Mouse (Mus musculus) heart, adult 2 months (tissue): ENCODE results near the gene Olfml2a. TPM values are rescaled to one million over a fixed set of nuclear protein-coding genes. Genes with fewer than 3 reads are reported as not detected.
A peak's percentile ranks its signal among the peaks of the same experiment; 100 is the strongest.

ENCODE experiments used
- DNase-seq, 2 experiments: peaks; one replicate each; pipeline ENCODE4 v3.0.0; 2021
- H3K27ac ChIP-seq: fragments of 200-600 bp; 2 replicates; pipeline ENCODE4 v1.8.1; 2022
- H3K27me3 ChIP-seq: fragments of 200-500 bp; 2 replicates; pipeline ENCODE4 v1.6.1; 2012; ENCODE audit warnings: mild to moderate bottlenecking, low read length, inconsistent platforms, mixed read lengths; ENCODE audit not compliant: control insufficient read depth, insufficient read depth
- H3K36me3 ChIP-seq: fragments of 200-500 bp; 2 replicates; pipeline ENCODE4 v1.6.1; 2012; ENCODE audit warnings: low read length, inconsistent platforms; ENCODE audit not compliant: control insufficient read depth, insufficient read depth
- H3K4me1 ChIP-seq: fragments of 200-500 bp; 2 replicates; pipeline ENCODE4 v1.6.1; 2011; ENCODE audit warnings: low read length; ENCODE audit not compliant: control insufficient read depth, insufficient read depth
- H3K4me3 ChIP-seq: fragments of 200-600 bp; 2 replicates; pipeline ENCODE4 v1.8.1; 2022
- H3K79me2 ChIP-seq: fragments of 200-500 bp; replicated peaks from 2 replicates; pipeline ENCODE4 v1.6.1; 2012; ENCODE audit warnings: mild to moderate bottlenecking, inconsistent platforms, low read length, moderate library complexity, mixed read lengths; ENCODE audit not compliant: control insufficient read depth, insufficient read depth
- H3K9ac ChIP-seq: fragments of 200-500 bp; 2 replicates; pipeline ENCODE4 v1.6.1; 2012; ENCODE audit warnings: low read depth, mild to moderate bottlenecking, control low read depth, inconsistent platforms, low read length, mixed read lengths
- CTCF ChIP-seq: fragments of 200-600 bp; IDR thresholded peaks from 2 replicates; pipeline ENCODE4 v1.8.1; 2022; ENCODE audit warnings: antibody characterized with exemption, mild to moderate bottlenecking, moderate library complexity
- EP300 ChIP-seq: fragments of 200-500 bp; IDR thresholded peaks from 2 replicates; pipeline ENCODE4 v1.6.1; 2011; ENCODE audit warnings: low read depth, low read length, control low read depth; ENCODE audit not compliant: insufficient read depth
- POLR2A ChIP-seq: fragments of 200-500 bp; IDR thresholded peaks from 2 replicates; pipeline ENCODE4 v1.6.1; 2011; ENCODE audit warnings: mild to moderate bottlenecking, low read depth, low read length, control low read depth; ENCODE audit not compliant: insufficient read depth
- WGBS: fragments of 180-500 bp; shearing (Covaris S2); methylation state at CpG from one replicate; pipeline ENCODE4 v1.1.7; 2018; 5-methylcytosine and 5-hydroxymethylcytosine counted together
- intact Hi-C: fragments of 180-260 bp; cut with DNase I; formaldehyde crosslinking; loops from one replicate; pipeline ENCODE4 v1.15.1; 2025
- polyA plus RNA-seq: library from polyadenylated mRNA; depleted of rRNA; stranded (reverse); fragments of >200 nt; gene quantifications from 2 replicates; pipeline ENCODE4 v1.2.3, GENCODE M21; 2012
- total RNA-seq, 2 experiments: library from RNA; stranded (reverse); gene quantifications; 2 replicates each; pipeline ENCODE4 v1.2.3; 2021

The Olfml2a gene
- total and polyA plus RNA-seq, 3 experiments = 2.9 to 3.8 (median 3.0) TPM

- intact Hi-C loops = no loop called here
- no peak overlapping the region for H3K27ac ChIP-seq
- H3K9ac ChIP-seq = no peak overlapping the region
- TF ChIP-seq CTCF (no peak), POLR2A (no peak), EP300 (no peak)
- no peaks in the 10 kb centered on the region for H3K27me3 ChIP-seq
- H3K4me1 ChIP-seq = peaks cover 2% of the 10 kb centered on the region; the same call in 1 of the 2 replicates
- no peak overlapping the region for H3K4me3 ChIP-seq
- peak; percentile 77 to 84 for DNase-seq
- no peaks in the 10 kb centered on the region for H3K36me3 ChIP-seq
- WGBS = 22% methylated on average over 3 of the region's 3 CpGs
- H3K79me2 ChIP-seq = no peaks in the 10 kb centered on the region
These were observed 54.8 kb downstream of the Olfml2a start for GRCm38 (mm10) chr2:38986580-38986979.

- intact Hi-C loops = no loop called here
- WGBS = 68% methylated on average over 1 of the region's 1 CpGs
- H3K27me3 ChIP-seq = no peaks in the 10 kb centered on the region
- no peak for DNase-seq
- H3K9ac ChIP-seq = no peak overlapping the region
- H3K4me1 ChIP-seq = peaks cover 2% of the 10 kb centered on the region; the same call in 1 of the 2 replicates
- H3K79me2 ChIP-seq = no peaks in the 10 kb centered on the region
- no peak overlapping the region for H3K4me3 ChIP-seq
- no peak overlapping the region for H3K27ac ChIP-seq
- TF ChIP-seq POLR2A = no peak
- no peak for TF ChIP-seq CTCF
- no peak for TF ChIP-seq EP300
- H3K36me3 ChIP-seq = no peaks in the 10 kb centered on the region
These were observed 55.6 kb downstream of the Olfml2a start for GRCm38 (mm10) chr2:38987371-38987770.

- peaks cover 2% of the 10 kb centered on the region; the same call in 1 of the 2 replicates for H3K4me1 ChIP-seq
- no peaks in the 10 kb centered on the region for H3K36me3 ChIP-seq
- H3K27me3 ChIP-seq = no peaks in the 10 kb centered on the region
- no peak overlapping the region for H3K27ac ChIP-seq
- H3K4me3 ChIP-seq = no peak overlapping the region
- intact Hi-C loops = no loop called here
- 84% methylated on average over 6 of the region's 6 CpGs for WGBS
- TF ChIP-seq POLR2A (no peak), CTCF (no peak), EP300 (no peak)
- H3K9ac ChIP-seq = no peak overlapping the region
- DNase-seq = no peak
- no peaks in the 10 kb centered on the region for H3K79me2 ChIP-seq
These were observed 56.2 kb downstream of the Olfml2a start for GRCm38 (mm10) chr2:38987803-38988510.

- intact Hi-C loops = no loop called here
- no peak overlapping the region for H3K27ac ChIP-seq
- DNase-seq = no peak
- H3K27me3 ChIP-seq = no peaks in the 10 kb centered on the region
- no peak overlapping the region for H3K4me3 ChIP-seq
- H3K9ac ChIP-seq = no peak overlapping the region
- TF ChIP-seq POLR2A (no peak), CTCF (no peak), EP300 (no peak)
- no peaks in the 10 kb centered on the region for H3K36me3 ChIP-seq
- 87% methylated on average over 2 of the region's 2 CpGs for WGBS
- peaks cover 2% of the 10 kb centered on the region; the same call in 1 of the 2 replicates for H3K4me1 ChIP-seq
- no peaks in the 10 kb centered on the region for H3K79me2 ChIP-seq
These were observed 57.2 kb downstream of the Olfml2a start for GRCm38 (mm10) chr2:38988929-38989328.

GRCm38 (mm10) chr2:38992004-38992403 is 60.2 kb downstream of the Olfml2a start:
- no peak for TF ChIP-seq POLR2A
- WGBS = 65% methylated on average over 4 of the region's 4 CpGs
- H3K79me2 ChIP-seq = no peaks in the 10 kb centered on the region
- H3K4me3 ChIP-seq = no peak overlapping the region
- DNase-seq = no peak
- intact Hi-C loops = no loop called here
- H3K27me3 ChIP-seq = no peaks in the 10 kb centered on the region
- no peak overlapping the region for H3K27ac ChIP-seq
- H3K4me1 ChIP-seq = no peaks in the 10 kb centered on the region
- no peaks in the 10 kb centered on the region for H3K36me3 ChIP-seq
- no peak overlapping the region for H3K9ac ChIP-seq

GRCm38 (mm10) chr2:38992452-38992851 is 60.7 kb downstream of the Olfml2a start:
- Histone ChIP-seq H3K27me3 (no peaks in the 10 kb centered on the region), H3K9ac (no peak overlapping the region), H3K4me3 (no peak overlapping the region), H3K36me3 (no peaks in the 10 kb centered on the region), H3K27ac (no peak overlapping the region), H3K79me2 (no peaks in the 10 kb centered on the region), H3K4me1 (no peaks in the 10 kb centered on the region)
- intact Hi-C loops = no loop called here
- TF ChIP-seq EP300 = no peak
- no peak for TF ChIP-seq CTCF
- TF ChIP-seq POLR2A = no peak
- DNase-seq = no peak
- 34% methylated on average over 4 of the region's 4 CpGs for WGBS
